29 mouse cellular contexts compared by ENCODE assay signal in the genomic region with DNA sequence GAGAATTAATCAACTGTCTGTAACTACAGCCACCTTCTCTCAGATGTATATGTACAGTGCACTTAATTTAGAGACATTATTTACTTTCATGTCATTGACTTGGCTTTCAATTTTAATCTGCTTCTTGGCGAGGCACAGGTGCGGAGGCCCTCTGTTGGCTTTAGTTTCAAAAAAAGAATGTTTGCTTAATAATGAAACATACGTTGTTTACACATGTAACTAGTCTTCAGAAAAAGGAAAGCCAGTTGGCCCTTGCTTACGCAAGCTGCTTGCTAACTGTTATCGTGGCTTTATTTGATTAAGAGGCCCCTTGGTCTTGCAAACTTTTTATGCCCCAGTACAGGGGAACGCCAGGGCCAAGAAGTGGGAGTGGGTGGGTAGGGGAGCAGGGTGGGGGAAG.
DNase-seq lines count a peak whose midpoint lies in the region; ATAC-seq and TF ChIP-seq lines count a peak whose summit lies in the region.
"Had no signal": no experiment of that assay in that cellular context is flagged by ENCODE, and none has a peak within 500 bp of the region (broad histone marks: within the 10 kb centered on the region; RNA-seq: fewer than 3 reads in every experiment).

No protein-coding gene starts in this region.

- H3K9ac ChIP-seq in forebrain, embryonic 16.5 days (replicated peaks; ENCODE audit: low read depth, low read length): no peak overlapping the region
- no peak overlapping the region for H3K9ac ChIP-seq in lung, postnatal 0 days (replicated peaks; ENCODE audit: low read depth)
- H3K9ac ChIP-seq in stomach, embryonic 14.5 days (replicated peaks; ENCODE audit: low read depth, low read length): no peak overlapping the region
- H3K9ac ChIP-seq: heart, embryonic 15.5 days; kidney, embryonic 15.5 days; limb, embryonic 12.5 days; liver, embryonic 15.5 days; midbrain, embryonic 12.5 days; neural tube, embryonic 12.5 days had no signal

- H3K4me3 ChIP-seq in forebrain, embryonic 16.5 days (replicated peaks; ENCODE audit: low read length): no peak overlapping the region
- H3K4me3 ChIP-seq in forebrain, embryonic 10.5 days: no peak overlapping the region
- no peak overlapping the region for H3K4me3 ChIP-seq in lung, postnatal 0 days (ENCODE audit: low read depth, low read length)
- no peak overlapping the region for H3K4me3 ChIP-seq in stomach, embryonic 14.5 days (ENCODE audit: low read depth, low read length)
- H3K4me3 ChIP-seq: heart, embryonic 10.5 days; heart, embryonic 15.5 days; kidney, embryonic 15.5 days; limb, embryonic 12.5 days; liver, embryonic 15.5 days; megakaryocyte, embryonic 14.5 days; midbrain, embryonic 12.5 days; myocyte; neural tube, embryonic 12.5 days had no signal

- TF ChIP-seq CTCF in lung, postnatal 0 days (IDR thresholded peaks at IDR 0.05): no peak

- H3K4me1 ChIP-seq in forebrain, embryonic 16.5 days (replicated peaks; ENCODE audit: control insufficient read depth, insufficient read depth, low read length): peaks cover 3% of the 10 kb centered on the region
- H3K4me1 ChIP-seq in forebrain, embryonic 10.5 days: no peaks in the 10 kb centered on the region
- no peaks in the 10 kb centered on the region for H3K4me1 ChIP-seq in lung, postnatal 0 days (ENCODE audit: insufficient read depth, low read depth, low read length)
- H3K4me1 ChIP-seq in stomach, embryonic 14.5 days (ENCODE audit: control insufficient read depth, insufficient read depth, low read length): no peaks in the 10 kb centered on the region
- H3K4me1 ChIP-seq: heart, embryonic 10.5 days; heart, embryonic 15.5 days; kidney, embryonic 15.5 days; limb, embryonic 12.5 days; liver, embryonic 15.5 days; megakaryocyte, embryonic 14.5 days; midbrain, embryonic 12.5 days; neural tube, embryonic 12.5 days had no signal

- DNase-seq in forebrain, embryonic 10.5 days (ENCODE audit: extremely low spot score, low spot score): no peak
- peak; percentile 27 for DNase-seq in lung, postnatal 0 days (ENCODE audit: low spot score)
- no peak for DNase-seq in lung, postnatal 25 days (ENCODE audit: low spot score)
- no peak for DNase-seq in thymus, postnatal 10 days (ENCODE audit: low spot score in 2 of 2)
- no peak for DNase-seq in gastrocnemius, adult 18-20 months (ENCODE audit: low spot score)
- DNase-seq: adrenal gland, adult 2 months; adrenal gland, postnatal 36 days; cerebellum, adult 2 months; cerebellum, postnatal 14 days; gastrocnemius, postnatal 10 days; kidney, adult 18-20 months; kidney, postnatal 25 days; lung, postnatal 14 days; right cerebral cortex, adult 18-20 months; right cerebral cortex, postnatal 4 days; thymus, postnatal 25 days had no signal

- WGBS in forebrain, embryonic 16.5 days: 53% methylated on average over 6 of the region's 6 CpGs
- WGBS in forebrain, embryonic 10.5 days: 94% methylated on average over 6 of the region's 6 CpGs
- WGBS in lung, postnatal 0 days: 40% methylated on average over 6 of the region's 6 CpGs
- 43% methylated on average over 6 of the region's 6 CpGs for WGBS in stomach, embryonic 14.5 days

- no peak overlapping the region for H3K27ac ChIP-seq in forebrain, embryonic 16.5 days (ENCODE audit: low read length)
- no peak overlapping the region for H3K27ac ChIP-seq in forebrain, embryonic 10.5 days
- H3K27ac ChIP-seq in lung, postnatal 0 days (ENCODE audit: low read length): no peak overlapping the region
- H3K27ac ChIP-seq in stomach, embryonic 14.5 days (ENCODE audit: low read length): no peak overlapping the region
- H3K27ac ChIP-seq: heart, embryonic 10.5 days; heart, embryonic 15.5 days; kidney, embryonic 15.5 days; limb, embryonic 12.5 days; liver, embryonic 15.5 days; midbrain, embryonic 12.5 days; neural tube, embryonic 12.5 days had no signal

- H3K27me3 ChIP-seq in forebrain, embryonic 16.5 days (replicated peaks; ENCODE audit: control insufficient read depth, insufficient read depth, low read length): no peaks in the 10 kb centered on the region
- H3K27me3 ChIP-seq in forebrain, embryonic 10.5 days (ENCODE audit: poor library complexity, severe bottlenecking): no peaks in the 10 kb centered on the region
- H3K27me3 ChIP-seq in lung, postnatal 0 days (replicated peaks; ENCODE audit: insufficient read depth, low read length): no peaks in the 10 kb centered on the region
- H3K27me3 ChIP-seq in stomach, embryonic 14.5 days (ENCODE audit: control insufficient read depth, insufficient read depth, low read length): no peaks in the 10 kb centered on the region
- H3K27me3 ChIP-seq: CH12.LX; heart, embryonic 15.5 days; kidney, embryonic 15.5 days; limb, embryonic 12.5 days; liver, embryonic 15.5 days; megakaryocyte, embryonic 14.5 days; midbrain, embryonic 12.5 days; neural tube, embryonic 12.5 days had no signal

- no peaks in the 10 kb centered on the region for H3K36me3 ChIP-seq in forebrain, embryonic 16.5 days (ENCODE audit: control insufficient read depth, insufficient read depth)
- no peaks in the 10 kb centered on the region for H3K36me3 ChIP-seq in forebrain, embryonic 10.5 days (replicated peaks)
- H3K36me3 ChIP-seq in lung, postnatal 0 days (ENCODE audit: insufficient read depth, low read length): no peaks in the 10 kb centered on the region
- H3K36me3 ChIP-seq in stomach, embryonic 14.5 days (ENCODE audit: control insufficient read depth, insufficient read depth, low read length): no peaks in the 10 kb centered on the region
- H3K36me3 ChIP-seq: heart, embryonic 10.5 days; heart, embryonic 15.5 days; kidney, embryonic 15.5 days; limb, embryonic 12.5 days; liver, embryonic 15.5 days; midbrain, embryonic 12.5 days; neural tube, embryonic 12.5 days had no signal

- TF ChIP-seq EP300 in lung, postnatal 0 days (IDR thresholded peaks at IDR 0.05): no peak

- peak; percentile 47 for ATAC-seq in forebrain, embryonic 16.5 days
- ATAC-seq in lung, postnatal 0 days: no peak
- peak; percentile 92 for ATAC-seq in stomach, embryonic 14.5 days (ENCODE audit: insufficient number of reproducible peaks, insufficient read depth, low FRiP score, low read depth)
- ATAC-seq: activated CD4-positive, CD25-positive, alpha-beta regulatory T cell, adult 4 months had no signal

- no peak overlapping the region for H3K4me2 ChIP-seq in forebrain, embryonic 16.5 days (ENCODE audit: low read length)
- no peak overlapping the region for H3K4me2 ChIP-seq in lung, postnatal 0 days (replicated peaks; ENCODE audit: low read depth, low read length)
- H3K4me2 ChIP-seq in stomach, embryonic 14.5 days (replicated peaks; ENCODE audit: low read depth, low read length): no peak overlapping the region
- H3K4me2 ChIP-seq: heart, embryonic 15.5 days; kidney, embryonic 15.5 days; limb, embryonic 12.5 days; liver, embryonic 15.5 days; midbrain, embryonic 12.5 days; neural tube, embryonic 12.5 days had no signal

- H3K9me3 ChIP-seq in forebrain, embryonic 16.5 days (ENCODE audit: control insufficient read depth, low read length): no peaks in the 10 kb centered on the region
- H3K9me3 ChIP-seq in forebrain, embryonic 10.5 days: no peaks in the 10 kb centered on the region
- no peaks in the 10 kb centered on the region for H3K9me3 ChIP-seq in lung, postnatal 0 days (ENCODE audit: low read length)
- H3K9me3 ChIP-seq in stomach, embryonic 14.5 days (ENCODE audit: control insufficient read depth, low read depth, low read length): no peaks in the 10 kb centered on the region
- H3K9me3 ChIP-seq: heart, embryonic 10.5 days; heart, embryonic 15.5 days; kidney, embryonic 15.5 days; limb, embryonic 12.5 days; liver, embryonic 15.5 days; midbrain, embryonic 12.5 days; neural tube, embryonic 12.5 days had no signal
